Mouse (Mus musculus) olfactory bulb, adult 2 months (tissue): ENCODE data around the gene Frs3.

ENCODE experiments used
- CTCF ChIP-seq: fragments of 200-500 bp; IDR thresholded peaks from 2 replicates; pipeline ENCODE4 v1.5.1; 2012; ENCODE audit warnings: low read depth, mild to moderate bottlenecking, low read length, moderate library complexity; ENCODE audit not compliant: insufficient read depth
- POLR2A ChIP-seq: fragments of 200-500 bp; IDR thresholded peaks from 2 replicates; pipeline ENCODE4 v1.6.1; 2012; ENCODE audit warnings: mild to moderate bottlenecking, low read depth, low read length, moderate library complexity; ENCODE audit not compliant: insufficient read depth

- TF ChIP-seq POLR2A (no peak), CTCF (no peak)
These were observed 42.1 kb upstream of the Frs3 start for GRCm38 (mm10) chr17:47646683-47647082.
